Mouse (Mus musculus): ENCODE results near the gene Aldh3a1. TPM values are rescaled to one million over a fixed set of nuclear protein-coding genes. Genes with fewer than 3 reads are reported as not detected.
"Not testable (repeated sequence)": the region's sequence is repeated elsewhere in the genome, so short reads cannot be mapped to it uniquely, and the experiment has no call there.

Gene Aldh3a1
- polyA plus RNA-seq, 1 experiment = 19.7 TPM

DNA sequence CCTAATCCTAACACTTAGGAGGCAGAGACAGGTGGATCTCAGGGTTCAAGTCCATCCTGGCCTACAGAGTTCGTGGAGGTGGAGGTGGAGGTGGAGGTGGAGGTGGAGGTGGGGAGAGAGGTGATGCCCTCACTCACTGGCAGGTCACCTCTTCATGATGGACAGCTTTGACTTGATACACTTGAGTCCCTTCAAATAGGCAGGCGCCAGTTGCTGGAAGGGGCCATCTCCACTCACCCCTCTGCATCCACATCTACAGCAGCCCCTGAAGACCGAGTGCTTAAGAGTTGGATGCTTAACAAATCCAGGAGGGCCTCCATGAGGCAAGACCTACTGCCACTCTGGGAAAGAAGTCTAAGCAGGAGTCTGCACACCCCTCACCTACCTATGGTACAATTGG lies 44.0 kb upstream of the Aldh3a1 start:
- Histone ChIP-seq H3K79me3 (ENCODE audit: low read depth) (peaks cover 12% of the 10 kb centered on the region), H3K79me2 (ENCODE audit: control insufficient read depth, insufficient read depth) (peaks cover 22% of the 10 kb centered on the region), H3K4me3 (ENCODE audit: insufficient read depth, poor library complexity, severe bottlenecking) (no peak overlapping the region), H3ac (ENCODE audit: control insufficient read depth, insufficient read length, low read depth) (no peak overlapping the region), H3K36me3 (ENCODE audit: control insufficient read depth, insufficient read depth) (peaks cover 97% of the 10 kb centered on the region), H3K27me3 (ENCODE audit: control insufficient read depth, insufficient read depth, insufficient read length) (no peaks in the 10 kb centered on the region)
- TF ChIP-seq CEBPB (IDR thresholded peaks at IDR 0.05; ENCODE audit: low read depth) (no peak), MAX (IDR thresholded peaks at IDR 0.05) (no peak)

DNA sequence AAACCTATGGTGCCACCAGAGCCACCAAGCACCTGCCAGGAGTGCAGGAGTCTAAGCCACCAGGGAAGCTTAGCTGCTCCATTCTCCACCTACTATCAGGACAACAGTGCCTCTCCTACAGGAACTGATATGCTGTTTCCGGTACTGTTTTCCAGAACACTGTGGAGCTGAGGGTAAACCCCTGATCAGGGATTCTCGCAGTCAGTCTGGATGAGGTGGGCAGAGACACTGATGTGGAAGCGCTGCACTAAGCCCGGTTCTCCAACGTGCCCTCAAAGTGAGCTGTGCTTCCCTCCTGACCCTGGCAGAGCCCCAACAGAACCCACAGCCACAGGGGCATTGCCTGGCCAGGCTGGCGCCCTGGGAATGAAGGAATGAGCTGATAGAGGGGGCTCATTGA lies 43.0 kb upstream of the Aldh3a1 start:
- Histone ChIP-seq H3K79me3 (ENCODE audit: low read depth) (peaks cover 22% of the 10 kb centered on the region), H3K4me3 (ENCODE audit: insufficient read depth, poor library complexity, severe bottlenecking) (no peak overlapping the region), H3K27me3 (ENCODE audit: control insufficient read depth, insufficient read depth, insufficient read length) (no peaks in the 10 kb centered on the region), H3K79me2 (ENCODE audit: control insufficient read depth, insufficient read depth) (peaks cover 32% of the 10 kb centered on the region), H3K36me3 (ENCODE audit: control insufficient read depth, insufficient read depth) (peaks cover 87% of the 10 kb centered on the region), H3ac (ENCODE audit: control insufficient read depth, insufficient read length, low read depth) (no peak overlapping the region)
- TF ChIP-seq FOSL1 (IDR thresholded peaks at IDR 0.05; ENCODE audit: insufficient read depth, low read length, poor library complexity, severe bottlenecking) (no peak), CEBPB (IDR thresholded peaks at IDR 0.05; ENCODE audit: low read depth) (no peak), MYOD1 (IDR thresholded peaks at IDR 0.05; ENCODE audit: control insufficient read depth, insufficient read length, low read depth) (no peak), MAX (IDR thresholded peaks at IDR 0.05) (no peak), USF1 (IDR thresholded peaks at IDR 0.05; ENCODE audit: low read depth) (no peak), MYOG (IDR thresholded peaks at IDR 0.05; ENCODE audit: control insufficient read depth, extremely low read depth, insufficient read length) (no peak), CTCF (IDR thresholded peaks at IDR 0.05; ENCODE audit: control insufficient read depth, insufficient read depth, insufficient read length) (no peak)

- H3ac ChIP-seq (ENCODE audit: control insufficient read depth, insufficient read length, low read depth) = no peak overlapping the region
- H3K79me2 ChIP-seq (ENCODE audit: control insufficient read depth, insufficient read depth) = peaks cover 37% of the 10 kb centered on the region
- no peaks in the 10 kb centered on the region for H3K27me3 ChIP-seq (ENCODE audit: control insufficient read depth, insufficient read depth, insufficient read length)
- H3K79me3 ChIP-seq (ENCODE audit: low read depth) = peaks cover 27% of the 10 kb centered on the region
- peaks cover 82% of the 10 kb centered on the region for H3K36me3 ChIP-seq (ENCODE audit: control insufficient read depth, insufficient read depth)
- H3K4me3 ChIP-seq (ENCODE audit: insufficient read depth, poor library complexity, severe bottlenecking) = no peak overlapping the region
- TF ChIP-seq MAX (IDR thresholded peaks at IDR 0.05) = no peak
- TF ChIP-seq CEBPB (IDR thresholded peaks at IDR 0.05; ENCODE audit: low read depth) = no peak
- TF ChIP-seq CTCF (IDR thresholded peaks at IDR 0.05; ENCODE audit: control insufficient read depth, insufficient read depth, insufficient read length) = no peak
- no peak for TF ChIP-seq MYOG (IDR thresholded peaks at IDR 0.05; ENCODE audit: control insufficient read depth, extremely low read depth, insufficient read length)
- TF ChIP-seq FOSL1 (IDR thresholded peaks at IDR 0.05; ENCODE audit: insufficient read depth, low read length, poor library complexity, severe bottlenecking) = no peak
- no peak for TF ChIP-seq MYOD1 (IDR thresholded peaks at IDR 0.05; ENCODE audit: control insufficient read depth, insufficient read length, low read depth)
- TF ChIP-seq USF1 (IDR thresholded peaks at IDR 0.05; ENCODE audit: low read depth) = no peak
Observed at GRCm38 (mm10) chr11:61164881-61165280, 42.5 kb upstream of the Aldh3a1 start.

DNA sequence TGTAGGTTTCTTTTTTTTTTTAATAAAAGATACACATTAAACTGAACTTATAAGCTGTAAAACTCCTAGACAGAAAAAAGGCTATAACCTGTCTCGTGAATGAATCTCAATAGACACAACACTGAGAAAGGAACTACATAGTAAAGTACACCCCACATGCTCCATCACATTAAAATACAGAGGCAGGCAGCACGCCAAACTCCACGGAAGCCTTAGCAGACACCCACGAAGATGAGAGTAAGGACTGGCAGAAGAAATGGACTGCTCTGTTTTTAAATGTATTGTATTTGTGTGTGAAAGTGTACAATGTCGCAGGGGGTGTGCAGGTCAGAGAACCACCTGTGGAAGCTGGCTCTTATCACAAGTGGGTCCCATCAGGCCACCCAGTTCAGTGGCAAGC lies 37.2 kb upstream of the Aldh3a1 start:
- Histone ChIP-seq H3K36me3 (ENCODE audit: control insufficient read depth, insufficient read depth) (peaks cover 34% of the 10 kb centered on the region), H3K4me3 (ENCODE audit: insufficient read depth, poor library complexity, severe bottlenecking) (no peak overlapping the region), H3ac (ENCODE audit: control insufficient read depth, insufficient read length, low read depth) (no peak overlapping the region), H3K27me3 (ENCODE audit: control insufficient read depth, insufficient read depth, insufficient read length) (no peaks in the 10 kb centered on the region), H3K79me2 (ENCODE audit: control insufficient read depth, insufficient read depth) (peaks cover 87% of the 10 kb centered on the region), H3K79me3 (ENCODE audit: low read depth) (peaks cover 74% of the 10 kb centered on the region)
- TF ChIP-seq MAX (IDR thresholded peaks at IDR 0.05) = no peak

DNA sequence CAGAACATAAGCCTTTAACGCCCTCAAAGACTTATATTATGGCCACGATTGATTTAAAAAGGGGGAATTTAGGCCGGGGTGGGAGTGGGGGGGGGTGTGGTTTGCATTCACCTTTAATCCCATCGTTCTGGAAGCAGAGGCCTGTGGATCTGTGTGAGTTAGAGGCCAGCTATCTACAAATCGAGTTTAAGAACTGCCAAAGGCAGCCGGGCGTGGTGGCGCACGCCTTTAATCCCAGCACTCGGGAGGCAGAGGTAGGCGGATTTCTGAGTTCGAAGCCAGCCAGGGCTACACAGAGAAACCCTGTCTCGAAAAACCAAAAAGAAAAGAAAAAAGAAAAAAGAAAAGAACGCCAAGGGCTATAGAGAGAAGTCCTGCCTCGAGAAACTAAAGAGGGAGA lies 33.9 kb upstream of the Aldh3a1 start:
- H3K27me3 ChIP-seq (ENCODE audit: control insufficient read depth, insufficient read depth, insufficient read length); H3K36me3 ChIP-seq (ENCODE audit: control insufficient read depth, insufficient read depth); H3ac ChIP-seq (ENCODE audit: control insufficient read depth, insufficient read length, low read depth): not testable (repeated sequence)
- H3K79me3 ChIP-seq (ENCODE audit: low read depth) = peaks cover 60% of the 10 kb centered on the region
- peaks cover 63% of the 10 kb centered on the region for H3K79me2 ChIP-seq (ENCODE audit: control insufficient read depth, insufficient read depth)
- H3K4me3 ChIP-seq (ENCODE audit: insufficient read depth, poor library complexity, severe bottlenecking) = peak overlapping the region; percentile 99

DNA sequence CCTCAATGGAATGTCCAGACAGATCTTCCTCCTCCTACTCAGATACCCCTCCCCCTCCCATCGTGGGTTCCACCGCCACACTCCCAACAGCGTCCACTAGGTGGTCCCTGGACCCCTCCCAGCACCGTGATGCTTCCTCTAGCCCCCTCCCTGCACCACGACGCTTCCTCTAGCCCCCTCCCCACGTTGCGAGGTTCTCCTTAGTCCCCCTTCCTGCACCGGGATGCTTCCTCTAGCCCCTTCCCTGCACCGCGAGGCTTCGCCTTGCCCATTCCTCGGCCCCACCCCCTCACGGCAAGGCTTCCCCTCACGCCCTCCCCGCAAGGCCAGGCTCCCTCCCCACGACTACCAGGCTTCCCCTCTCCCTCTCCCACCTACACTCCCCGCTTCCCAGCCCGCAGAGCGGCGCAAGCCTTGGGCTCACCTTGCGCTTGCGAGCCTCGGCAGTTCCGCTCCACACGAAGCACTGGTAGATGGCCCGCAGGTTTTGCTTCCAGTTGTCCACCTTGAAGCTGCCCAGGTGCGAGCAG lies 33.0 kb upstream of the Aldh3a1 start:
- H3K79me2 ChIP-seq (ENCODE audit: control insufficient read depth, insufficient read depth) = peaks cover 55% of the 10 kb centered on the region
- peak overlapping the region; percentile 99 for H3K4me3 ChIP-seq (ENCODE audit: insufficient read depth, poor library complexity, severe bottlenecking)
- H3ac ChIP-seq (ENCODE audit: control insufficient read depth, insufficient read length, low read depth) = peak overlapping the region; percentile 84
- H3K27me3 ChIP-seq (ENCODE audit: control insufficient read depth, insufficient read depth, insufficient read length) = no peaks in the 10 kb centered on the region
- peaks cover 52% of the 10 kb centered on the region for H3K79me3 ChIP-seq (ENCODE audit: low read depth)
- H3K36me3 ChIP-seq (ENCODE audit: control insufficient read depth, insufficient read depth) = peaks cover 4% of the 10 kb centered on the region
- no peak for TF ChIP-seq USF1 (IDR thresholded peaks at IDR 0.05; ENCODE audit: low read depth)
- TF ChIP-seq MAX (IDR thresholded peaks at IDR 0.05) = peak; percentile 16
- no peak for TF ChIP-seq FOSL1 (IDR thresholded peaks at IDR 0.05; ENCODE audit: insufficient read depth, low read length, poor library complexity, severe bottlenecking)
- TF ChIP-seq MYOG (IDR thresholded peaks at IDR 0.05; ENCODE audit: control insufficient read depth, extremely low read depth, insufficient read length) = no peak
- no peak for TF ChIP-seq MYOD1 (IDR thresholded peaks at IDR 0.05; ENCODE audit: control insufficient read depth, insufficient read length, low read depth)
- TF ChIP-seq CTCF (IDR thresholded peaks at IDR 0.05; ENCODE audit: control insufficient read depth, insufficient read depth, insufficient read length) = peak; percentile 17
- TF ChIP-seq CEBPB (IDR thresholded peaks at IDR 0.05; ENCODE audit: low read depth) = no peak
